Mouse (Mus musculus) ES-Bruce4 (cell line): ENCODE results near the gene 3110082I17Rik. TPM values are rescaled to one million over a fixed set of nuclear protein-coding genes. Genes with fewer than 3 reads are reported as not detected.

Experiments used
- H3K27ac ChIP-seq: 2 replicates; pipeline ENCODE4 v1.5.1; 2012; ENCODE audit warnings: low read length, inconsistent platforms; ENCODE audit not compliant: insufficient read depth
- H3K27me3 ChIP-seq: 2 replicates; pipeline ENCODE4 v1.6.1; 2012; ENCODE audit warnings: mild to moderate bottlenecking, low read length, inconsistent platforms; ENCODE audit not compliant: control insufficient read depth, poor library complexity, insufficient read depth, severe bottlenecking
- H3K36me3 ChIP-seq: 2 replicates; pipeline ENCODE4 v1.6.1; 2012; ENCODE audit warnings: inconsistent platforms, mild to moderate bottlenecking, low read length, moderate library complexity; ENCODE audit not compliant: control insufficient read depth, poor library complexity, insufficient read depth, severe bottlenecking
- H3K4me1 ChIP-seq: one replicate; pipeline ENCODE4 v1.8.1; 2011; ENCODE audit warnings: low read length; ENCODE audit not compliant: control insufficient read depth, insufficient read depth
- H3K4me3 ChIP-seq: 2 replicates; pipeline ENCODE4 v1.5.1; 2011; ENCODE audit warnings: low read depth, mild to moderate bottlenecking, low read length
- H3K9ac ChIP-seq: 2 replicates; pipeline ENCODE4 v1.6.1; 2012; ENCODE audit warnings: low read depth, mild to moderate bottlenecking, inconsistent platforms; ENCODE audit not compliant: poor library complexity, severe bottlenecking
- H3K9me3 ChIP-seq: replicated peaks from 2 replicates; pipeline ENCODE4 v1.6.1; 2012; ENCODE audit warnings: mild to moderate bottlenecking, low read length, inconsistent platforms; ENCODE audit not compliant: control insufficient read depth, poor library complexity, insufficient read depth, severe bottlenecking
- CTCF ChIP-seq: IDR thresholded peaks from one replicate; pipeline ENCODE4 v1.8.1; 2011; ENCODE audit warnings: low read depth, low read length
- EP300 ChIP-seq: IDR thresholded peaks from 2 replicates; pipeline ENCODE4 v1.6.1; 2011; ENCODE audit warnings: low read depth, low read length; ENCODE audit not compliant: insufficient read depth
- POLR2A ChIP-seq: IDR thresholded peaks from one replicate; pipeline ENCODE4 v1.8.1; 2011; ENCODE audit warnings: low read length; ENCODE audit not compliant: insufficient read depth
- polyA plus RNA-seq: library from polyadenylated mRNA; stranded (reverse); fragments of >200 nt; gene quantifications from 2 replicates; pipeline ENCODE4 v1.2.4, GENCODE M21; 2011; ENCODE audit warnings: low read depth; ENCODE audit not compliant: missing spikeins, insufficient read depth, insufficient read length

The 3110082I17Rik gene
- polyA plus RNA-seq, 1 experiment = 44.5 TPM

GRCm38 (mm10) chr5:139358653-139359052 is 101.7 kb downstream of the 3110082I17Rik start:
- Histone ChIP-seq H3K4me3 (no peak overlapping the region), H3K9ac (no peak overlapping the region), H3K9me3 (no peaks in the 10 kb centered on the region), H3K4me1 (no peaks in the 10 kb centered on the region), H3K27me3 (no peaks in the 10 kb centered on the region), H3K27ac (no peak overlapping the region), H3K36me3 (no peaks in the 10 kb centered on the region)
- TF ChIP-seq POLR2A = no peak
- TF ChIP-seq CTCF = peak; percentile 74

- Histone ChIP-seq H3K27me3 (no peaks in the 10 kb centered on the region), H3K36me3 (no peaks in the 10 kb centered on the region), H3K9me3 (no peaks in the 10 kb centered on the region), H3K27ac (no peak overlapping the region), H3K4me1 (no peaks in the 10 kb centered on the region), H3K9ac (no peak overlapping the region), H3K4me3 (peak overlapping the region; percentile 34)
- TF ChIP-seq POLR2A (no peak), CTCF (peak; percentile 99), EP300 (0 out of 2 replicates have a peak, but pooled peaks have one; percentile 23)
Measured at GRCm38 (mm10) chr5:139355235-139355772, 105.0 kb downstream of the 3110082I17Rik start.

- Histone ChIP-seq H3K9ac (no peak overlapping the region), H3K27ac (no peak overlapping the region), H3K4me3 (no peak overlapping the region), H3K36me3 (no peaks in the 10 kb centered on the region), H3K27me3 (no peaks in the 10 kb centered on the region), H3K4me1 (no peaks in the 10 kb centered on the region), H3K9me3 (no peaks in the 10 kb centered on the region)
- TF ChIP-seq POLR2A = no peak
- TF ChIP-seq EP300 = no peak
- TF ChIP-seq CTCF = no peak
Measured at GRCm38 (mm10) chr5:139353946-139354345, 106.4 kb downstream of the 3110082I17Rik start.

GRCm38 (mm10) chr5:139353496-139353895 is 106.8 kb downstream of the 3110082I17Rik start:
- Histone ChIP-seq H3K9ac (no peak overlapping the region), H3K4me1 (no peaks in the 10 kb centered on the region), H3K9me3 (no peaks in the 10 kb centered on the region), H3K4me3 (no peak overlapping the region), H3K27me3 (no peaks in the 10 kb centered on the region), H3K27ac (no peak overlapping the region), H3K36me3 (no peaks in the 10 kb centered on the region)
- TF ChIP-seq EP300 = no peak
- TF ChIP-seq CTCF = peak; percentile 31

GRCm38 (mm10) chr5:139352317-139352716 is 108.0 kb downstream of the 3110082I17Rik start, which contains the start of gene Cyp2w1:
Cyp2w1 (plus strand) TSS chr5:139352617.
- H3K4me3 ChIP-seq = no peak within 1 kb of the TSS
- H3K9ac ChIP-seq = no peak within 1 kb of the TSS
- H3K4me1 ChIP-seq = no peaks in the 10 kb centered on the region
- TF ChIP-seq CTCF (no peak), EP300 (no peak), POLR2A (no peak)
- H3K36me3 ChIP-seq = no peaks in the 10 kb centered on the region
- no peaks in the 10 kb centered on the region for H3K9me3 ChIP-seq
- no peaks in the 10 kb centered on the region for H3K27me3 ChIP-seq
- H3K27ac ChIP-seq = no peak within 1 kb of the TSS

- H3K4me3 ChIP-seq = no peak overlapping the region
- H3K36me3 ChIP-seq = no peaks in the 10 kb centered on the region
- H3K27me3 ChIP-seq = no peaks in the 10 kb centered on the region
- H3K4me1 ChIP-seq = no peaks in the 10 kb centered on the region
- H3K9me3 ChIP-seq = no peaks in the 10 kb centered on the region
- H3K9ac ChIP-seq = no peak overlapping the region
- no peak for TF ChIP-seq CTCF
- no peak for TF ChIP-seq POLR2A
- TF ChIP-seq EP300 = no peak
- no peak overlapping the region for H3K27ac ChIP-seq
Measured at GRCm38 (mm10) chr5:139351628-139352027, 108.7 kb downstream of the 3110082I17Rik start.
